Mouse (Mus musculus): ENCODE measurements at regions not wholly inside any gene's neighbourhood (a gene's known extent, or its start where the extent isn't known, plus 50 kb on each side); places are given as distances from the start of the nearest gene placed in this dataset.

DNA sequence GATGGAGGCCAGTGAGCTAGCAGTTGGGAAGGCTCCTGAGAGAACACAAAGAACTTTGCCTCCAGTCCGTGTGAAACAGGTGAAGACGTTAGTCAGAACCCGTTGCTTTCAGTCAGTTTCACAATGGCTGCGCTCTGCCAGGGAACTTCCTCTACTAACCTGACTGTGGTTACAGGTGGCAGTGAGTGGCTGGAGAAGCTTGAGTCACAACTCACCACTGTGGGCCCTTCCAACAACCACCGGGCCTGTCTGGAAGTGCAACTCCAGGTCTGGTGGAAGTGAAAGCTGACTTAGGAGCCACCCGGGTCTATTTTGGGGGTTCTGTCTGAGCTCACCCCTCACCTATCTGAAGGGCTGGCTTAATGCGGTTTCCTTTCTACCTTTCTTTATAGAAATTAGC is 214.8 kb upstream of the Id2 start:
- H3K36me3 ChIP-seq (ENCODE audit: insufficient read depth, low read length): no peaks in the 10 kb centered on the region
- no peaks in the 10 kb centered on the region for H3K9me3 ChIP-seq (ENCODE audit: low read length)
- no peak for TF ChIP-seq CTCF (IDR thresholded peaks at IDR 0.05)
- H3K4me1 ChIP-seq (ENCODE audit: insufficient read depth, low read length): no peaks in the 10 kb centered on the region
- no peaks in the 10 kb centered on the region for H3K27me3 ChIP-seq (ENCODE audit: insufficient read depth, low read length)
- H3K4me3 ChIP-seq (ENCODE audit: low read depth, low read length): no peak overlapping the region
- WGBS: 86% methylated on average over 7 of the region's 7 CpGs
- DNase-seq (ENCODE audit: low spot score) (no peak), ATAC-seq (ENCODE audit: low FRiP score) (no peak)
- no peak overlapping the region for H3K4me2 ChIP-seq (ENCODE audit: low read depth, low read length, poor library complexity, severe bottlenecking)
- H3K27ac ChIP-seq (ENCODE audit: low read depth, low read length): no peak overlapping the region
- no peak overlapping the region for H3K9ac ChIP-seq (replicated peaks; ENCODE audit: low read length, poor library complexity, severe bottlenecking)

DNA sequence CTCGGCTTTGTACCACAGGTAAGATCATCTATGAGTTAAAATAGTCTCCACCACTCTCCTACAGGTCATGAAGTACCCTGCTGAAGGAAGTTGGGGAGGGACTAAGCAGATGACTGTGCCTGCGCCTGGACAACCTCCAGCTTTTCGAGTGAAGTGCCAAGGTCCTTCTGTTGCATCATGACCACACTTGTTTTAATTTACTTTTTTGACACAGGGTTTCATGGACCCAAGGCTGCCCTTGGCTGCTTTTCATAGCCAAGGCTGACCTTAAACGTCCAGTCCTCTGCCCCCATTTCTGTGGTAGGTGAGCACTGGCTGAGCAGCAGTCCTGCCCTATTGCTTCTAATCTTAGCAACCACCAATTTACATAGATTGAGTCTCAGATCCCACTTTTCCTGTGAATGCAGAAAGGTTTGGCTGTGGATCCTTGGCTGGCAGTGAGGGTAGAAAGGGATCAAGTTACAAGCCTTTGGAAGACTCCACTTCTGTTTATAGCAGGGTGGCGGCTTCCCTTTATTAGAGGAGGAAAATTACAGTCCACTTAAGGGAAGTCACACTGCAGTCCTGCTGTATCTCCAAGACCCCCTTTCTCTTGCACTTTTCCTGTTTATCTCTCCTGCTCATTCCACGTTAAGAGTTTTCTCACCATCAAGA is 213.5 kb upstream of the Id2 start:
- H3K27ac ChIP-seq (ENCODE audit: low read depth, low read length): no peak overlapping the region
- TF ChIP-seq CTCF (IDR thresholded peaks at IDR 0.05): no peak
- H3K36me3 ChIP-seq (ENCODE audit: insufficient read depth, low read length): no peaks in the 10 kb centered on the region
- no peak overlapping the region for H3K4me2 ChIP-seq (ENCODE audit: low read depth, low read length, poor library complexity, severe bottlenecking)
- 69% methylated on average over 6 of the region's 6 CpGs for WGBS
- H3K9ac ChIP-seq (replicated peaks; ENCODE audit: low read length, poor library complexity, severe bottlenecking): no peak overlapping the region
- ATAC-seq (ENCODE audit: low FRiP score) (no peak), DNase-seq (ENCODE audit: low spot score) (no peak)
- no peak overlapping the region for H3K4me3 ChIP-seq (ENCODE audit: low read depth, low read length)
- no peaks in the 10 kb centered on the region for H3K9me3 ChIP-seq (ENCODE audit: low read length)
- H3K27me3 ChIP-seq (ENCODE audit: insufficient read depth, low read length): no peaks in the 10 kb centered on the region
- no peaks in the 10 kb centered on the region for H3K4me1 ChIP-seq (ENCODE audit: insufficient read depth, low read length)

DNA sequence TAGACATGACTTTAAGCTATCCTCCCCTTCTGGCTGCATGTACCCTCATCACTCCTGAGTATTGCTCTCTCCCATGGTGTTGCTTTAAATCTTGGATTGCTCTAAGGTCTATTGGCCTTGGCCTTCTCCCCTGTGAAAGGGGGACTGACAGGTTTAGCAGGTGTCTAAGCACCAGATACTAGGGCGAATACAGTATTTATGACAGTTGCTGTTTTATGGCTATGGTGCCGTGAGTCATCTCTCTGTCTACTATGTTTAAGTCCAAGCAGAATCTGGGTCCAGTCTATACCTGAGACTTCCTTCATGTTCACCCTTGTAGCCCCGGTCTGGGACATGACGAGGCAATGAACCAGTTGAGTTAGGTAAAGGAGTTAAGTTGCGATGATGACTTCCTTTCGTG is 212.3 kb upstream of the Id2 start:
- TF ChIP-seq CTCF (IDR thresholded peaks at IDR 0.05): no peak
- H3K4me2 ChIP-seq (ENCODE audit: low read depth, low read length, poor library complexity, severe bottlenecking): no peak overlapping the region
- no peaks in the 10 kb centered on the region for H3K4me1 ChIP-seq (ENCODE audit: insufficient read depth, low read length)
- no peak overlapping the region for H3K9ac ChIP-seq (replicated peaks; ENCODE audit: low read length, poor library complexity, severe bottlenecking)
- ATAC-seq (ENCODE audit: low FRiP score) (no peak), DNase-seq (ENCODE audit: low spot score) (no peak)
- WGBS: 96% methylated on average over 6 of the region's 6 CpGs
- no peaks in the 10 kb centered on the region for H3K9me3 ChIP-seq (ENCODE audit: low read length)
- no peak overlapping the region for H3K27ac ChIP-seq (ENCODE audit: low read depth, low read length)
- no peak overlapping the region for H3K4me3 ChIP-seq (ENCODE audit: low read depth, low read length)
- H3K36me3 ChIP-seq (ENCODE audit: insufficient read depth, low read length): no peaks in the 10 kb centered on the region
- H3K27me3 ChIP-seq (ENCODE audit: insufficient read depth, low read length): no peaks in the 10 kb centered on the region

DNA sequence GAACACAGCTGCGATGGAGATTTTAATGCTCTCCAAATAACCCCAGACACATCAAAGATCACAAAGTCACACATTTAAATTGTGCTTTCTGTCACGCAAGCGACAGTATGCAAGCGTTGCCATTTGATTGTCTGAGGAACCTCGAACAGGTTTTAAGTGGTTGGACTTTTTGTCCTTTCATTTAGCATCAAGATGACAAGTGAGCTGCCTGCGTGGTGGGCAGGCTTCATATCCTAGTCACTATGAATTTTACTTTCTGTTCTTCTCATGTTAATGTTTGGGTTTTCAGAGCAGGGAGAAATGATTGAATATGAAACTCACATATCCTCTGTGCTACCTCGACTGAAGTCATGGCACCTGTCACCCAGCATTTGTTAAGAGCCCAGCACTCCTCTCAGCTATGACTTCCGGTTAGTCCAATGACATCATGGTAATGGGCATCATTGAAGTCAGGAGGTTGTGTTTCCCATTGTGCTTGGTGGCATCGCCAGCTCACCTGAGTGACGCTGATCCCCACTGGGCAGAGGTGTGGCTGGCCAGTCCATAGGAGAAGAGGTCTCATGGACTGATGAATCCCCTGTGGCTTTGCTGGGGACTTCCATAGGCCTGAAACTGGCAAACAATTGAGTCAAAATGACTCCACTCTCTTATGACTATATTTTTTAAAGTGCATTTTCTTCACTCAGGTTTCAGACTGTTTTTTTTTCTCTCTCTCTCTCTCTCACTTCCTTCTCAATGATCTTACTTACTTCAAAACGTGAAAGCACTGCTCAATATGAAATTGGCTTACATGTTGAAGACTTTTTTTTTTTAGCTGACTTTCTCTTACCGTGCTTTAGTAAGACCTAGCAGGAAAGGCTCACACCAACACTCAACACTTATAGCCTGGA is 209.1 kb upstream of the Id2 start:
- Histone ChIP-seq H3K4me2 (ENCODE audit: low read depth, low read length, poor library complexity, severe bottlenecking) (no peak overlapping the region), H3K27me3 (ENCODE audit: insufficient read depth, low read length) (no peaks in the 10 kb centered on the region), H3K9ac (replicated peaks; ENCODE audit: low read length, poor library complexity, severe bottlenecking) (no peak overlapping the region), H3K27ac (ENCODE audit: low read depth, low read length) (no peak overlapping the region), H3K36me3 (ENCODE audit: insufficient read depth, low read length) (no peaks in the 10 kb centered on the region), H3K4me1 (ENCODE audit: insufficient read depth, low read length) (no peaks in the 10 kb centered on the region), H3K4me3 (ENCODE audit: low read depth, low read length) (no peak overlapping the region), H3K9me3 (ENCODE audit: low read length) (no peaks in the 10 kb centered on the region)
- DNase-seq (ENCODE audit: low spot score): no peak
- 78% methylated on average over 12 of the region's 12 CpGs for WGBS
- ATAC-seq (ENCODE audit: low FRiP score): no peak
- TF ChIP-seq CTCF (IDR thresholded peaks at IDR 0.05): no peak

DNA sequence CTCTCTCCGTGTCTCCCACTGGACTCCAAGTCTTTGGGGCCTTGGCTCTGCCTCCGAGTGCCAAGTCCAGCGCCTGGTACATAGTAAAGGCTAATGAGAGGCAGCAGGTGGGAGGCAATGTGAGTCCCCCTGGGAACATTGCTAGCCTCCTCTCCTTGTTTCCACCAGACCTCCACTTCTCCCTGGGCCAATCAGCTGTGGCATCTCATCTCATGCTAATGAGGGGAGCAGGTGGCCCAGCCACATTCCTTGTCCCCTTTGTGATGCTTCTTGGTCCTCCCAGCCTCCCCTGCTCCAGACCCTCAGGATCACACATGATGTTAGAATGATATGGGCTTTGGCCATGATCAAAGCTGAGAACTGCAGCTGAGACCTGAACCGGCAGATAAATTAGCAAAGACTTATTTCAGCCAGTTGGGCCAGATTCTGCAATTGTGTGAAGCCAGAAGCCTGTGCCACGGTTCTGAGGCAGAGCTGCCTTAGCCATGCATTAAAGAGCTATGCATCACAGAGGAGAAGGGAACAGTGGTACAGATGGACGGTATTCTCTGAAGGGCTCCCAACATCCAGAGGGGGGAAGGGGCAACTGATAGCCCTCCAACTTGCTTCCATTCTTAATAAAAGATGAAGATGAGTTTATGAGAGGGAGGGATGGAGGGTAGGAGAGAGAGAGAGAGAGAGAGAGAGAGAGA is 208.0 kb upstream of the Id2 start:
- Histone ChIP-seq H3K9ac (replicated peaks; ENCODE audit: low read length, poor library complexity, severe bottlenecking) (no peak overlapping the region), H3K4me2 (ENCODE audit: low read depth, low read length, poor library complexity, severe bottlenecking) (no peak overlapping the region), H3K4me1 (ENCODE audit: insufficient read depth, low read length) (no peaks in the 10 kb centered on the region), H3K9me3 (ENCODE audit: low read length) (no peaks in the 10 kb centered on the region), H3K36me3 (ENCODE audit: insufficient read depth, low read length) (no peaks in the 10 kb centered on the region), H3K27me3 (ENCODE audit: insufficient read depth, low read length) (no peaks in the 10 kb centered on the region), H3K27ac (ENCODE audit: low read depth, low read length) (no peak overlapping the region), H3K4me3 (ENCODE audit: low read depth, low read length) (no peak overlapping the region)
- TF ChIP-seq CTCF (IDR thresholded peaks at IDR 0.05): no peak
- no peak for ATAC-seq (ENCODE audit: low FRiP score)
- DNase-seq (ENCODE audit: low spot score): peak; percentile 55
- WGBS: 43% methylated on average over 6 of the region's 6 CpGs

Data from midbrain, postnatal 0 days (tissue).